Mouse (Mus musculus) liver, embryonic 14.5 days (tissue): ENCODE data around the gene A730049H05Rik.

ENCODE experiments used
- CTCF ChIP-seq: IDR thresholded peaks from 2 replicates; pipeline ENCODE4 v1.5.1; 2016; ENCODE audit warnings: antibody characterized with exemption, low read depth, control low read depth
- EP300 ChIP-seq: IDR thresholded peaks from 2 replicates; pipeline ENCODE4 v1.6.1; 2016; ENCODE audit warnings: antibody characterized with exemption, low read depth

DNA sequence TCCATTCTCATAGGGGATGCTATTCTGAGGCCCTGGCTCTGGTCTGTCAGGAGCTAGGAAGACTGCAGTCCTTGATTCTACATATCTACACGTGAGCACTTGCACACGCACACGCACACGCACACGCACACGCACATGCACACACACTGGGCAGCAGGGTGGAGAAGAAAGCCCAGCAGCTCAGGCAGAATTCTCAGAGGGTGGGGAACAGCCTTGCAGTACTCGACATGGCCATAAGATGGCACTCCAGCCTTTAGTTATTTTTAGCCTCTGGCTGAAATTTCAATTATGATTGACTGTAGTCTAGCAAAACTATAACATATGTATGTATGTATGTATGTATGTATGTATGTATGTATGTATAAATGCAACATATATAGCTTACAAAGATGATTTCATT is 31.5 kb upstream of the A730049H05Rik start:
- peak; percentile 74 for TF ChIP-seq CTCF
- no peak for TF ChIP-seq EP300
